Mouse (Mus musculus): ENCODE measurements around the gene Chst15. TPM values are rescaled to one million over a fixed set of nuclear protein-coding genes. Genes with fewer than 3 reads are reported as not detected.

Gene Chst15
- polyA plus RNA-seq, 1 experiment from 2014 or later = 4.4 TPM

GRCm38 (mm10) chr7:132298412-132298990, 18.5 kb downstream of the Chst15 start:
- no peak overlapping the region for H3K27ac ChIP-seq
- 94% methylated on average over 7 of the region's 7 CpGs for WGBS (ENCODE audit: missing documents)
- no peaks in the 10 kb centered on the region for H3K79me2 ChIP-seq (ENCODE audit: inconsistent target)
- no peak overlapping the region for H3K4me3 ChIP-seq (ENCODE audit: inconsistent target)
- no peaks in the 10 kb centered on the region for H3K36me3 ChIP-seq (ENCODE audit: inconsistent target)

GRCm38 (mm10) chr7:132296661-132297443, 20.2 kb downstream of the Chst15 start:
- Histone ChIP-seq H3K27ac (no peak overlapping the region), H3K79me2 (ENCODE audit: inconsistent target) (no peaks in the 10 kb centered on the region), H3K4me3 (ENCODE audit: inconsistent target) (no peak overlapping the region), H3K36me3 (ENCODE audit: inconsistent target) (no peaks in the 10 kb centered on the region)
- 88% methylated on average over 4 of the region's 4 CpGs for WGBS (ENCODE audit: missing documents)

- 92% methylated on average over 3 of the region's 3 CpGs for WGBS (ENCODE audit: missing documents)
- no peaks in the 10 kb centered on the region for H3K79me2 ChIP-seq (ENCODE audit: inconsistent target)
- H3K4me3 ChIP-seq (ENCODE audit: inconsistent target) = no peak overlapping the region
- no peaks in the 10 kb centered on the region for H3K36me3 ChIP-seq (ENCODE audit: inconsistent target)
- no peak overlapping the region for H3K27ac ChIP-seq
These were observed 20.9 kb downstream of the Chst15 start for GRCm38 (mm10) chr7:132296132-132296531.

GRCm38 (mm10) chr7:132287340-132287664, 29.7 kb downstream of the Chst15 start:
- Histone ChIP-seq H3K27ac (no peak overlapping the region), H3K4me3 (ENCODE audit: inconsistent target) (no peak overlapping the region), H3K36me3 (ENCODE audit: inconsistent target) (no peaks in the 10 kb centered on the region), H3K79me2 (ENCODE audit: inconsistent target) (no peaks in the 10 kb centered on the region)
- 93% methylated on average over 3 of the region's 3 CpGs for WGBS (ENCODE audit: missing documents)

- Histone ChIP-seq H3K27ac (no peak overlapping the region), H3K4me3 (ENCODE audit: inconsistent target) (no peak overlapping the region)
- WGBS (ENCODE audit: missing documents) = 59% methylated on average over 14 of the region's 14 CpGs
These were observed 30.2 kb downstream of the Chst15 start for GRCm38 (mm10) chr7:132286630-132287339.

GRCm38 (mm10) chr7:132284795-132285194, 32.2 kb downstream of the Chst15 start:
- H3K4me3 ChIP-seq (ENCODE audit: inconsistent target) = no peak overlapping the region
- 40% methylated on average over 1 of the region's 1 CpGs for WGBS (ENCODE audit: missing documents)
- H3K36me3 ChIP-seq (ENCODE audit: inconsistent target) = no peaks in the 10 kb centered on the region
- no peaks in the 10 kb centered on the region for H3K79me2 ChIP-seq (ENCODE audit: inconsistent target)
- no peak overlapping the region for H3K27ac ChIP-seq

More at GRCm38 (mm10) chr7:132286630-132287339, 30.2 kb downstream of the Chst15 start:
- no peaks in the 10 kb centered on the region for H3K79me2 ChIP-seq (ENCODE audit: inconsistent target)
- no peaks in the 10 kb centered on the region for H3K36me3 ChIP-seq (ENCODE audit: inconsistent target)

GRCm38 (mm10) chr7:132284048-132284737, 32.8 kb downstream of the Chst15 start:
- Histone ChIP-seq H3K4me3 (ENCODE audit: inconsistent target) (no peak overlapping the region), H3K27ac (no peak overlapping the region), H3K36me3 (ENCODE audit: inconsistent target) (no peaks in the 10 kb centered on the region), H3K79me2 (ENCODE audit: inconsistent target) (no peaks in the 10 kb centered on the region)
- 61% methylated on average over 7 of the region's 7 CpGs for WGBS (ENCODE audit: missing documents)

GRCm38 (mm10) chr7:132282576-132282975, 34.5 kb downstream of the Chst15 start:
- Histone ChIP-seq H3K4me3 (ENCODE audit: inconsistent target) (no peak overlapping the region), H3K36me3 (ENCODE audit: inconsistent target) (no peaks in the 10 kb centered on the region), H3K27ac (no peak overlapping the region), H3K79me2 (ENCODE audit: inconsistent target) (no peaks in the 10 kb centered on the region)
- WGBS (ENCODE audit: missing documents) = 80% methylated on average over 1 of the region's 2 CpGs

- Histone ChIP-seq H3K4me3 (ENCODE audit: inconsistent target) (no peak overlapping the region), H3K27ac (no peak overlapping the region), H3K36me3 (ENCODE audit: inconsistent target) (no peaks in the 10 kb centered on the region), H3K79me2 (ENCODE audit: inconsistent target) (no peaks in the 10 kb centered on the region)
- 92% methylated on average over 3 of the region's 3 CpGs for WGBS (ENCODE audit: missing documents)
These were observed 34.9 kb downstream of the Chst15 start for GRCm38 (mm10) chr7:132282161-132282560.

GRCm38 (mm10) chr7:132281753-132282152, 35.3 kb downstream of the Chst15 start:
- WGBS (ENCODE audit: missing documents) = 90% methylated on average over 4 of the region's 4 CpGs
- Histone ChIP-seq H3K36me3 (ENCODE audit: inconsistent target) (no peaks in the 10 kb centered on the region), H3K79me2 (ENCODE audit: inconsistent target) (no peaks in the 10 kb centered on the region), H3K27ac (no peak overlapping the region), H3K4me3 (ENCODE audit: inconsistent target) (no peak overlapping the region)

GRCm38 (mm10) chr7:132278658-132279057, 38.4 kb downstream of the Chst15 start:
- no peak overlapping the region for H3K27ac ChIP-seq
- WGBS (ENCODE audit: missing documents) = 66% methylated on average over 3 of the region's 3 CpGs
- no peaks in the 10 kb centered on the region for H3K79me2 ChIP-seq (ENCODE audit: inconsistent target)

GRCm38 (mm10) chr7:132276287-132276686, 40.7 kb downstream of the Chst15 start:
- H3K36me3 ChIP-seq (ENCODE audit: inconsistent target) = no peaks in the 10 kb centered on the region
- WGBS (ENCODE audit: missing documents) = 96% methylated on average over 5 of the region's 5 CpGs
- no peak overlapping the region for H3K27ac ChIP-seq
- H3K79me2 ChIP-seq (ENCODE audit: inconsistent target) = no peaks in the 10 kb centered on the region
- H3K4me3 ChIP-seq (ENCODE audit: inconsistent target) = no peak overlapping the region

More at GRCm38 (mm10) chr7:132278658-132279057, 38.4 kb downstream of the Chst15 start:
- H3K4me3 ChIP-seq (ENCODE audit: inconsistent target) = no peak overlapping the region
- H3K36me3 ChIP-seq (ENCODE audit: inconsistent target) = no peaks in the 10 kb centered on the region

- 93% methylated on average over 2 of the region's 2 CpGs for WGBS (ENCODE audit: missing documents)
- Histone ChIP-seq H3K36me3 (ENCODE audit: inconsistent target) (no peaks in the 10 kb centered on the region), H3K27ac (no peak overlapping the region)
These were observed 43.1 kb downstream of the Chst15 start for GRCm38 (mm10) chr7:132273741-132274513.

GRCm38 (mm10) chr7:132272984-132273383, 44.0 kb downstream of the Chst15 start:
- Histone ChIP-seq H3K79me2 (ENCODE audit: inconsistent target) (no peaks in the 10 kb centered on the region), H3K27ac (no peak overlapping the region), H3K4me3 (ENCODE audit: inconsistent target) (no peak overlapping the region), H3K36me3 (ENCODE audit: inconsistent target) (no peaks in the 10 kb centered on the region)
- WGBS (ENCODE audit: missing documents) = 97% methylated on average over 5 of the region's 5 CpGs

More at GRCm38 (mm10) chr7:132273741-132274513, 43.1 kb downstream of the Chst15 start:
- H3K79me2 ChIP-seq (ENCODE audit: inconsistent target) = no peaks in the 10 kb centered on the region
- no peak overlapping the region for H3K4me3 ChIP-seq (ENCODE audit: inconsistent target)

Data from macrophage (primary cell).